Mouse (Mus musculus) ES-Bruce4 (cell line): ENCODE measurements around the gene Sema4c. TPM values are rescaled to one million over a fixed set of nuclear protein-coding genes. Genes with fewer than 3 reads are reported as not detected.

Experiments used
- H3K27ac ChIP-seq: 2 replicates; pipeline ENCODE4 v1.5.1; 2012; ENCODE audit warnings: low read length, inconsistent platforms; ENCODE audit not compliant: insufficient read depth
- H3K27me3 ChIP-seq: 2 replicates; pipeline ENCODE4 v1.6.1; 2012; ENCODE audit warnings: mild to moderate bottlenecking, low read length, inconsistent platforms; ENCODE audit not compliant: control insufficient read depth, poor library complexity, insufficient read depth, severe bottlenecking
- H3K36me3 ChIP-seq: 2 replicates; pipeline ENCODE4 v1.6.1; 2012; ENCODE audit warnings: inconsistent platforms, mild to moderate bottlenecking, low read length, moderate library complexity; ENCODE audit not compliant: control insufficient read depth, poor library complexity, insufficient read depth, severe bottlenecking
- H3K4me1 ChIP-seq: one replicate; pipeline ENCODE4 v1.8.1; 2011; ENCODE audit warnings: low read length; ENCODE audit not compliant: control insufficient read depth, insufficient read depth
- H3K4me3 ChIP-seq: 2 replicates; pipeline ENCODE4 v1.5.1; 2011; ENCODE audit warnings: low read depth, mild to moderate bottlenecking, low read length
- H3K9ac ChIP-seq: 2 replicates; pipeline ENCODE4 v1.6.1; 2012; ENCODE audit warnings: low read depth, mild to moderate bottlenecking, inconsistent platforms; ENCODE audit not compliant: poor library complexity, severe bottlenecking
- H3K9me3 ChIP-seq: replicated peaks from 2 replicates; pipeline ENCODE4 v1.6.1; 2012; ENCODE audit warnings: mild to moderate bottlenecking, low read length, inconsistent platforms; ENCODE audit not compliant: control insufficient read depth, poor library complexity, insufficient read depth, severe bottlenecking
- CTCF ChIP-seq: IDR thresholded peaks from one replicate; pipeline ENCODE4 v1.8.1; 2011; ENCODE audit warnings: low read depth, low read length
- EP300 ChIP-seq: IDR thresholded peaks from 2 replicates; pipeline ENCODE4 v1.6.1; 2011; ENCODE audit warnings: low read depth, low read length; ENCODE audit not compliant: insufficient read depth
- POLR2A ChIP-seq: IDR thresholded peaks from one replicate; pipeline ENCODE4 v1.8.1; 2011; ENCODE audit warnings: low read length; ENCODE audit not compliant: insufficient read depth
- polyA plus RNA-seq: library from polyadenylated mRNA; stranded (reverse); fragments of >200 nt; gene quantifications from 2 replicates; pipeline ENCODE4 v1.2.4, GENCODE M21; 2011; ENCODE audit warnings: low read depth; ENCODE audit not compliant: missing spikeins, insufficient read depth, insufficient read length

Sema4c gene
- polyA plus RNA-seq, 1 experiment: 11.2 TPM

- no peak overlapping the region for H3K4me3 ChIP-seq
- TF ChIP-seq EP300 (no peak), POLR2A (no peak), CTCF (no peak)
- H3K27ac ChIP-seq: no peak overlapping the region
- H3K36me3 ChIP-seq: no peaks in the 10 kb centered on the region
- H3K9ac ChIP-seq: no peak overlapping the region
- no peaks in the 10 kb centered on the region for H3K27me3 ChIP-seq
- H3K9me3 ChIP-seq: no peaks in the 10 kb centered on the region
- peaks cover 13% of the 10 kb centered on the region for H3K4me1 ChIP-seq
These were observed 16.2 kb upstream of the Sema4c start for GRCm38 (mm10) chr1:36574196-36574955.

GRCm38 (mm10) chr1:36573524-36573923 lies 15.4 kb upstream of the Sema4c start:
- Histone ChIP-seq H3K27me3 (no peaks in the 10 kb centered on the region), H3K4me1 (peaks cover 13% of the 10 kb centered on the region), H3K4me3 (no peak overlapping the region), H3K9ac (no peak overlapping the region), H3K9me3 (no peaks in the 10 kb centered on the region), H3K27ac (no peak overlapping the region), H3K36me3 (no peaks in the 10 kb centered on the region)
- TF ChIP-seq EP300: no peak
- TF ChIP-seq POLR2A: no peak
- no peak for TF ChIP-seq CTCF

GRCm38 (mm10) chr1:36572709-36573108 lies 14.6 kb upstream of the Sema4c start:
- Histone ChIP-seq H3K4me1 (peaks cover 13% of the 10 kb centered on the region), H3K27ac (no peak overlapping the region)

GRCm38 (mm10) chr1:36572140-36572700 lies 14.1 kb upstream of the Sema4c start:
- TF ChIP-seq EP300 (no peak), POLR2A (no peak), CTCF (no peak)
- H3K9me3 ChIP-seq: no peaks in the 10 kb centered on the region
- H3K27ac ChIP-seq: no peak overlapping the region
- H3K4me3 ChIP-seq: no peak overlapping the region
- no peak overlapping the region for H3K9ac ChIP-seq
- no peaks in the 10 kb centered on the region for H3K27me3 ChIP-seq
- H3K36me3 ChIP-seq: no peaks in the 10 kb centered on the region
- H3K4me1 ChIP-seq: peaks cover 11% of the 10 kb centered on the region

More at GRCm38 (mm10) chr1:36572709-36573108, 14.6 kb upstream of the Sema4c start:
- Histone ChIP-seq H3K36me3 (no peaks in the 10 kb centered on the region), H3K4me3 (no peak overlapping the region), H3K9ac (no peak overlapping the region), H3K27me3 (no peaks in the 10 kb centered on the region), H3K9me3 (no peaks in the 10 kb centered on the region)
- TF ChIP-seq EP300: no peak
- no peak for TF ChIP-seq CTCF
- TF ChIP-seq POLR2A: no peak

- TF ChIP-seq CTCF (no peak), POLR2A (no peak), EP300 (no peak)
- no peak overlapping the region for H3K4me3 ChIP-seq
- H3K9me3 ChIP-seq: no peaks in the 10 kb centered on the region
- no peaks in the 10 kb centered on the region for H3K36me3 ChIP-seq
- H3K27ac ChIP-seq: no peak overlapping the region
- peaks cover 6% of the 10 kb centered on the region for H3K4me1 ChIP-seq
- no peak overlapping the region for H3K9ac ChIP-seq
- no peaks in the 10 kb centered on the region for H3K27me3 ChIP-seq
These were observed 13.5 kb upstream of the Sema4c start for GRCm38 (mm10) chr1:36571627-36572026.

- no peaks in the 10 kb centered on the region for H3K9me3 ChIP-seq
- H3K4me3 ChIP-seq: no peak overlapping the region
- H3K9ac ChIP-seq: no peak overlapping the region
- H3K4me1 ChIP-seq: peaks cover 6% of the 10 kb centered on the region
- H3K36me3 ChIP-seq: no peaks in the 10 kb centered on the region
- no peaks in the 10 kb centered on the region for H3K27me3 ChIP-seq
- TF ChIP-seq POLR2A (no peak), CTCF (no peak), EP300 (no peak)
- no peak overlapping the region for H3K27ac ChIP-seq
These were observed 12.2 kb upstream of the Sema4c start for GRCm38 (mm10) chr1:36570320-36570719.
